Comparison of ENCODE assay signal across 22 mouse cellular contexts in genomic region chr9:65356971-65357370, GRCm38 (mm10). TPM values are rescaled to one million over a fixed set of nuclear protein-coding genes. Genes with fewer than 3 reads are reported as not detected.
DNase-seq lines count a peak whose midpoint lies in the region; ATAC-seq and TF ChIP-seq lines count a peak whose summit lies in the region.
"Had no signal": no experiment of that assay in that cellular context is flagged by ENCODE, and none has a peak within 500 bp of the region (broad histone marks: within the 10 kb centered on the region; RNA-seq: fewer than 3 reads in every experiment).

No protein-coding gene starts in this region.

- H3K27ac ChIP-seq in intestine, embryonic 14.5 days (ENCODE audit: low read depth), result no peak overlapping the region
- H3K27ac ChIP-seq in intestine, embryonic 16.5 days (ENCODE audit: low read length), result no peak overlapping the region
- H3K27ac ChIP-seq in cerebellum, adult 2 months (ENCODE audit: insufficient read depth, low read length), result no peak overlapping the region
- H3K27ac ChIP-seq: embryonic facial prominence, embryonic 12.5 days; forebrain, embryonic 12.5 days; heart, embryonic 15.5 days; hindbrain, embryonic 13.5 days; hindbrain, postnatal 0 days; kidney, embryonic 15.5 days had no signal

- H3K9ac ChIP-seq in intestine, embryonic 14.5 days (ENCODE audit: low read length), result no peak overlapping the region
- H3K9ac ChIP-seq in intestine, embryonic 16.5 days (ENCODE audit: low read depth, low read length), result no peak overlapping the region
- H3K9ac ChIP-seq: embryonic facial prominence, embryonic 12.5 days; forebrain, embryonic 12.5 days; heart, embryonic 15.5 days; hindbrain, embryonic 13.5 days; kidney, embryonic 15.5 days had no signal

- no peak overlapping the region for H3K4me2 ChIP-seq in intestine, embryonic 14.5 days (ENCODE audit: low read length)
- H3K4me2 ChIP-seq in intestine, embryonic 16.5 days (ENCODE audit: low read depth, low read length), result no peak overlapping the region
- H3K4me2 ChIP-seq: embryonic facial prominence, embryonic 12.5 days; forebrain, embryonic 12.5 days; heart, embryonic 11.5 days; heart, embryonic 15.5 days; hindbrain, embryonic 13.5 days; kidney, embryonic 15.5 days had no signal

- no peak for TF ChIP-seq CTCF in cerebellum, adult 2 months (IDR thresholded peaks at IDR 0.05; ENCODE audit: borderline replicate concordance, insufficient read depth, low read depth, low read length)

- H3K9me3 ChIP-seq in intestine, embryonic 14.5 days (ENCODE audit: control insufficient read depth, low read length), result no peaks in the 10 kb centered on the region
- no peaks in the 10 kb centered on the region for H3K9me3 ChIP-seq in intestine, embryonic 16.5 days (ENCODE audit: control insufficient read depth, low read length)
- H3K9me3 ChIP-seq: embryonic facial prominence, embryonic 12.5 days; forebrain, embryonic 12.5 days; heart, embryonic 15.5 days; hindbrain, embryonic 13.5 days; kidney, embryonic 15.5 days had no signal

- no peak for TF ChIP-seq POLR2A in cerebellum, adult 2 months (IDR thresholded peaks at IDR 0.05; ENCODE audit: borderline replicate concordance, insufficient read depth, low read length)

- no peak for ATAC-seq in intestine, embryonic 14.5 days (replicated peaks; ENCODE audit: low FRiP score, low TSS enrichment, low read depth)
- no peak for ATAC-seq in intestine, embryonic 16.5 days
- no peak for ATAC-seq in inflammation-experienced regulatory T-cells, adult 6 months
- ATAC-seq: forebrain, embryonic 16.5 days; hindbrain, postnatal 0 days; intestine, postnatal 0 days had no signal

- DNase-seq in intestine, embryonic 14.5 days (ENCODE audit: low spot score), result peak; percentile 4
- DNase-seq in ovary, postnatal 36 days (ENCODE audit: low spot score), result peak; percentile 30
- DNase-seq in ovary, postnatal 10 days (ENCODE audit: low spot score), result no peak
- peak; percentile 73 for DNase-seq in adrenal gland, postnatal 10 days
- no peak for DNase-seq in cerebellum, adult 2 months
- DNase-seq: cerebellum, adult 11 months; cerebellum, adult 9-10 months; cerebellum, postnatal 25 days; gastrocnemius, postnatal 10 days; heart, postnatal 14 days had no signal

- H3K36me3 ChIP-seq in intestine, embryonic 14.5 days (ENCODE audit: control insufficient read depth, insufficient read depth, low read length), result peaks cover 73% of the 10 kb centered on the region
- peaks cover 8% of the 10 kb centered on the region for H3K36me3 ChIP-seq in intestine, embryonic 16.5 days (ENCODE audit: control insufficient read depth, insufficient read depth, low read length)

- H3K27me3 ChIP-seq in intestine, embryonic 14.5 days (replicated peaks; ENCODE audit: control insufficient read depth, insufficient read depth, low read length), result no peaks in the 10 kb centered on the region
- H3K27me3 ChIP-seq in intestine, embryonic 16.5 days (replicated peaks; ENCODE audit: control insufficient read depth, insufficient read depth, low read length), result no peaks in the 10 kb centered on the region
- no peaks in the 10 kb centered on the region for H3K27me3 ChIP-seq in cerebellum, adult 2 months (ENCODE audit: control insufficient read depth, insufficient read depth, low read length)
- H3K27me3 ChIP-seq: embryonic facial prominence, embryonic 12.5 days; forebrain, embryonic 12.5 days; heart, embryonic 15.5 days; hindbrain, embryonic 13.5 days; kidney, embryonic 15.5 days had no signal

- H3K4me3 ChIP-seq in intestine, embryonic 14.5 days (ENCODE audit: low read depth, low read length), result no peak overlapping the region
- no peak overlapping the region for H3K4me3 ChIP-seq in intestine, embryonic 16.5 days (ENCODE audit: low read length)
- no peak overlapping the region for H3K4me3 ChIP-seq in cerebellum, adult 2 months (replicated peaks; ENCODE audit: insufficient read depth, low read depth, low read length)
- H3K4me3 ChIP-seq: embryonic facial prominence, embryonic 12.5 days; forebrain, embryonic 12.5 days; heart, embryonic 15.5 days; hindbrain, embryonic 13.5 days; kidney, embryonic 15.5 days had no signal

- H3K4me1 ChIP-seq in intestine, embryonic 14.5 days (replicated peaks; ENCODE audit: control insufficient read depth, insufficient read depth, low read length), result no peaks in the 10 kb centered on the region
- no peaks in the 10 kb centered on the region; the same call in 1 of the 2 replicates for H3K4me1 ChIP-seq in intestine, embryonic 16.5 days (ENCODE audit: control insufficient read depth, insufficient read depth, low read length)
- no peaks in the 10 kb centered on the region for H3K4me1 ChIP-seq in cerebellum, adult 2 months (ENCODE audit: control insufficient read depth, insufficient read depth, low read length)
- H3K4me1 ChIP-seq: embryonic facial prominence, embryonic 12.5 days; forebrain, embryonic 12.5 days; kidney, embryonic 15.5 days had no signal

- WGBS in intestine, embryonic 14.5 days, result 98% methylated on average over 2 of the region's 2 CpGs
- WGBS in intestine, embryonic 16.5 days, result 88% methylated on average over 2 of the region's 2 CpGs
- 92% methylated on average over 2 of the region's 2 CpGs for WGBS in cerebellum, adult 2 months

RNA-seq across cellular contexts. Expression of gene Ubap1l, which starts 3.9 kb away (rescaled TPM):
- polyA plus RNA-seq in intestine, embryonic 14.5 days (2014; fragmentation: Nextera tagmentation; extraction: Ambion mirVana), result 0.13 and 0.39 TPM in 2 replicates
- polyA plus RNA-seq in intestine, embryonic 16.5 days (2015; fragmentation: Nextera tagmentation; extraction: Ambion mirVana), result 0.16 and 0.18 TPM in 2 replicates
- total RNA-seq in adrenal gland, postnatal 10 days (2021), result under 1 TPM in 1 of 2 experiments, not detected in 1; 0.45 TPM
- under 1 TPM in 1 of 3 experiments, not detected in 2; 0.54 TPM for polyA plus RNA-seq in inflammation-experienced regulatory T-cells, adult 6 months (2017; shearing (Covaris generic))
- 34.2 and 38.1 TPM in 2 replicates for polyA plus RNA-seq in cerebellum, adult 2 months (2012; rRNA removed)
- total RNA-seq: hematopoietic stem cell, adult 5-6 weeks had no signal

RNA-seq across cellular contexts. Expression of gene Pdcd7, which starts 11.1 kb away (rescaled TPM):
- polyA plus RNA-seq in intestine, embryonic 14.5 days (2014; fragmentation: Nextera tagmentation; extraction: Ambion mirVana), result 9.2 and 11.2 TPM in 2 replicates
- 3.4 and 3.5 TPM in 2 replicates for polyA plus RNA-seq in intestine, embryonic 16.5 days (2015; fragmentation: Nextera tagmentation; extraction: Ambion mirVana)
- total RNA-seq in adrenal gland, postnatal 10 days (2021), result 10 to 100 TPM; 13.6 to 17.1 TPM
- 1 to 10 TPM; 4.3 to 6.0 (median 5.8) TPM for polyA plus RNA-seq in inflammation-experienced regulatory T-cells, adult 6 months (2017; shearing (Covaris generic))
- 19.8 and 20.1 TPM in 2 replicates for polyA plus RNA-seq in cerebellum, adult 2 months (2012; rRNA removed)

RNA-seq across cellular contexts. Expression of gene Kbtbd13, which starts 34.5 kb away (rescaled TPM):
- polyA plus RNA-seq in intestine, embryonic 14.5 days (2014; fragmentation: Nextera tagmentation; extraction: Ambion mirVana), result 0.66 and 1.1 TPM in 2 replicates
- polyA plus RNA-seq in intestine, embryonic 16.5 days (2015; fragmentation: Nextera tagmentation; extraction: Ambion mirVana), result 2.5 and 3.4 TPM in 2 replicates
- 1 to 10 TPM in 1 of 2 experiments, under 1 TPM in 1; 0.84 to 3.9 TPM for total RNA-seq in adrenal gland, postnatal 10 days (2021)
- polyA plus RNA-seq in inflammation-experienced regulatory T-cells, adult 6 months (2017; shearing (Covaris generic)), result not detected
- 0.11 and 0.14 TPM in 2 replicates for polyA plus RNA-seq in cerebellum, adult 2 months (2012; rRNA removed)

RNA-seq across cellular contexts. Expression of gene Rasl12, which starts 41.3 kb away (rescaled TPM):
- 2.6 and 2.7 TPM in 2 replicates for polyA plus RNA-seq in intestine, embryonic 14.5 days (2014; fragmentation: Nextera tagmentation; extraction: Ambion mirVana)
- polyA plus RNA-seq in intestine, embryonic 16.5 days (2015; fragmentation: Nextera tagmentation; extraction: Ambion mirVana), result 5.0 and 5.5 TPM in 2 replicates
- total RNA-seq in adrenal gland, postnatal 10 days (2021), result 10 to 100 TPM; 32.3 to 76.7 TPM
- polyA plus RNA-seq in inflammation-experienced regulatory T-cells, adult 6 months (2017; shearing (Covaris generic)), result under 1 TPM in 2 of 3 experiments, not detected in 1; 0.23 to 0.89 TPM
- polyA plus RNA-seq in cerebellum, adult 2 months (2012; rRNA removed), result 6.3 and 7.4 TPM in 2 replicates

Comparison
In these comparisons a context has a peak if more than half of its experiments do, and no peak if none do; other contexts are left out.
1. DNase-seq: peak in intestine, embryonic 14.5 days (single experiment), ovary, postnatal 36 days (single experiment) and adrenal gland, postnatal 10 days (single experiment); none in ovary, postnatal 10 days (single experiment) and cerebellum, adult 2 months (0 of 2).
2. RNA of gene Ubap1l, which starts 3.9 kb away (polyA plus RNA-seq): 34.2 to 38.1 TPM in cerebellum, adult 2 months; 0.13 to 0.39 TPM in intestine, embryonic 14.5 days, 0.16 to 0.18 TPM in intestine, embryonic 16.5 days and 0.54 TPM in inflammation-experienced regulatory T-cells, adult 6 months; every median in the first group is over 10 times any median in the second.